Comparison of ENCODE assay signal across 8 mouse cellular contexts in genomic region chr10:17723421-17723841, GRCm38 (mm10). TPM values are rescaled to one million over a fixed set of nuclear protein-coding genes. Genes with fewer than 3 reads are reported as not detected.
DNase-seq lines count a peak whose midpoint lies in the region; ATAC-seq and TF ChIP-seq lines count a peak whose summit lies in the region.

No protein-coding gene starts in this region.

- H3K27me3 ChIP-seq in kidney, adult 2 months (replicated peaks; ENCODE audit: control insufficient read depth, insufficient read depth, low read length), result no peaks in the 10 kb centered on the region
- no peaks in the 10 kb centered on the region for H3K27me3 ChIP-seq in hindbrain, embryonic 12.5 days

- WGBS in kidney, adult 2 months, result under 1% methylated on average over 30 of the region's 30 CpGs
- WGBS in hindbrain, embryonic 12.5 days, result under 1% methylated on average over 27 of the region's 30 CpGs

- peaks cover 11% of the 10 kb centered on the region; the same call in 1 of the 2 replicates for H3K4me1 ChIP-seq in kidney, adult 2 months (ENCODE audit: control insufficient read depth, insufficient read depth, low read length)
- peaks cover 26% of the 10 kb centered on the region for H3K4me1 ChIP-seq in hindbrain, embryonic 12.5 days

- H3K36me3 ChIP-seq in kidney, adult 2 months (ENCODE audit: control insufficient read depth, insufficient read depth, low read length), result peaks cover 6% of the 10 kb centered on the region; the same call in 1 of the 2 replicates
- H3K36me3 ChIP-seq in hindbrain, embryonic 12.5 days, result no peaks in the 10 kb centered on the region

- DNase-seq in kidney, adult 2 months, result no peak
- no peak for DNase-seq in kidney, postnatal 14 days
- peak; percentile 77 for DNase-seq in ZHBTc4 (ENCODE audit: low read depth, low spot score)
- peak; percentile 74 for DNase-seq in lung, postnatal 36 days
- no peak for DNase-seq in urinary bladder, postnatal 4 days (ENCODE audit: low spot score in 2 of 2)
- DNase-seq in right cerebral cortex, postnatal 10 days (ENCODE audit: low spot score in 2 of 2), result no peak
- no peak for DNase-seq in thymus, postnatal 10 days (ENCODE audit: low spot score in 2 of 2)

- peak overlapping the region; percentile 92 for H3K27ac ChIP-seq in kidney, adult 2 months (ENCODE audit: insufficient read depth, low read depth, low read length)
- peak overlapping the region; percentile 100 for H3K27ac ChIP-seq in hindbrain, embryonic 12.5 days

- H3K9me3 ChIP-seq in hindbrain, embryonic 12.5 days (replicated peaks), result no peaks in the 10 kb centered on the region

- ATAC-seq in hindbrain, embryonic 12.5 days (ENCODE audit: low FRiP score), result peak; percentile 59

- no peak for TF ChIP-seq POLR2A in kidney, adult 2 months (IDR thresholded peaks at IDR 0.05; ENCODE audit: low read depth, low read length)

- no peak for TF ChIP-seq CTCF in kidney, adult 2 months (conservative IDR thresholded peaks at IDR 0.05; ENCODE audit: insufficient read depth, insufficient read length, low read depth, low read length)

- peak overlapping the region; percentile 70 for H3K4me2 ChIP-seq in hindbrain, embryonic 12.5 days (replicated peaks)

- peak overlapping the region; percentile 90 for H3K4me3 ChIP-seq in kidney, adult 2 months (ENCODE audit: insufficient read depth, low read depth, low read length)
- H3K4me3 ChIP-seq in hindbrain, embryonic 12.5 days, result peak overlapping the region; percentile 96

- H3K9ac ChIP-seq in hindbrain, embryonic 12.5 days, result peak overlapping the region; percentile 98

RNA-seq across cellular contexts. Expression of gene Cited2, which starts 0.4 kb away (rescaled TPM):
- 70.7 and 80.9 TPM in 2 replicates for polyA plus RNA-seq in kidney, adult 2 months (2012; rRNA removed)
- polyA plus RNA-seq in hindbrain, embryonic 12.5 days (2016; fragmentation: Nextera tagmentation; extraction: Ambion mirVana), result 110 and 129 TPM in 2 replicates

Comparison
In these comparisons a context has a peak if more than half of its experiments do, and no peak if none do; other contexts are left out.
1. DNase-seq: peak in ZHBTc4 (single experiment) and lung, postnatal 36 days (single experiment); none in kidney, adult 2 months (single experiment), kidney, postnatal 14 days (single experiment), urinary bladder, postnatal 4 days (0 of 2), right cerebral cortex, postnatal 10 days (0 of 2) and thymus, postnatal 10 days (0 of 2).